Mouse (Mus musculus) megakaryocyte, embryonic 14.5 days (primary cell): ENCODE measurements around the gene Usp25.

ENCODE experiments used
- FLI1 ChIP-seq: IDR thresholded peaks from 2 replicates; pipeline ENCODE4 v1.6.1; 2012; ENCODE audit warnings: low read length, inconsistent platforms, mixed read lengths
- GATA1 ChIP-seq: IDR thresholded peaks from 3 replicates; pipeline ENCODE4 v1.6.1; 2012; ENCODE audit warnings: mixed read lengths, low read length, inconsistent platforms, borderline replicate concordance

GRCm38 (mm10) chr16:77054184-77054583, 40.7 kb downstream of the Usp25 start:
- no peak for TF ChIP-seq GATA1
- TF ChIP-seq FLI1 = no peak
